In genomic region chr5:107787682-107788443, GRCm38 (mm10) we compare ENCODE assay signal across 19 mouse cellular contexts. TPM values are rescaled to one million over a fixed set of nuclear protein-coding genes. Genes with fewer than 3 reads are reported as not detected.
"Had no signal": no experiment of that assay in that cellular context is flagged by ENCODE, and none has a peak within 500 bp of the region (broad histone marks: within the 10 kb centered on the region; RNA-seq: fewer than 3 reads in every experiment).

No protein-coding gene starts in this region.

- H3K4me1 ChIP-seq: limb, embryonic 13.5 days; midbrain, embryonic 10.5 days; neural tube, embryonic 12.5 days; stomach, embryonic 15.5 days had no signal

- H3K9ac ChIP-seq: limb, embryonic 13.5 days; liver, embryonic 14.5 days; neural tube, embryonic 12.5 days; stomach, embryonic 15.5 days had no signal

- H3K27ac ChIP-seq: kidney, postnatal 0 days; limb, embryonic 13.5 days; liver, embryonic 14.5 days; midbrain, embryonic 10.5 days; neural tube, embryonic 12.5 days; stomach, embryonic 15.5 days had no signal

- ATAC-seq: intestine, postnatal 0 days had no signal

- H3K4me2 ChIP-seq: limb, embryonic 13.5 days; neural tube, embryonic 12.5 days; stomach, embryonic 15.5 days had no signal

- H3K27me3 ChIP-seq: limb, embryonic 13.5 days; neural tube, embryonic 12.5 days; stomach, embryonic 15.5 days had no signal

- H3K4me3 ChIP-seq: limb, embryonic 13.5 days; midbrain, embryonic 10.5 days; myocyte; neural tube, embryonic 12.5 days; stomach, embryonic 15.5 days had no signal

- DNase-seq: kidney, adult 8-10 months; kidney, postnatal 36 days; layer of hippocampus, adult 9-11 months; lung, adult 18-20 months; midbrain, embryonic 14.5 days; right cerebral cortex, postnatal 14 days had no signal

- H3K9me3 ChIP-seq: limb, embryonic 13.5 days; midbrain, embryonic 10.5 days; neural tube, embryonic 12.5 days; stomach, embryonic 15.5 days had no signal

RNA-seq across cellular contexts. Expression of gene Ube2d2b, which starts 42.0 kb away (rescaled TPM):
- total RNA-seq: layer of hippocampus, adult 18-20 months; left cerebral cortex, postnatal 36 days; liver, adult 2 months; neutrophil, adult 5-6 weeks had no signal
- polyA plus RNA-seq: intestine, postnatal 0 days; kidney, postnatal 0 days; liver, adult 2 months; spleen, adult 2 months had no signal
